Mouse (Mus musculus): ENCODE data around the gene Kir3dl2. TPM values are rescaled to one million over a fixed set of nuclear protein-coding genes. Genes with fewer than 3 reads are reported as not detected.
A peak's percentile ranks its signal among the peaks of the same experiment; 100 is the strongest.
"Not testable (repeated sequence)": the region's sequence is repeated elsewhere in the genome, so short reads cannot be mapped to it uniquely, and the experiment has no call there.

The Kir3dl2 gene
- not detected in 2 replicates for polyA plus RNA-seq (2015; fragmentation: Nextera tagmentation; extraction: Ambion mirVana)

- H3K9ac ChIP-seq; H3K27ac ChIP-seq; H3K36me3 ChIP-seq; H3K9me3 ChIP-seq; H3K4me1 ChIP-seq; H3K4me3 ChIP-seq; H3K4me2 ChIP-seq; H3K27me3 ChIP-seq; ATAC-seq (ENCODE audit: insufficient number of reproducible peaks, insufficient read depth, low FRiP score, low TSS enrichment, low read depth): not testable (repeated sequence)
- WGBS: 73% methylated on average over 1 of the region's 1 CpGs
Observed at GRCm38 (mm10) chrX:136543956-136544355, at the start of gene Kir3dl2. Kir3dl2 (minus strand) TSS chrX:136544056.

GRCm38 (mm10) chrX:136590897-136591257, 47.0 kb upstream of the Kir3dl2 start:
- no peak for ATAC-seq (ENCODE audit: insufficient number of reproducible peaks, insufficient read depth, low FRiP score, low TSS enrichment, low read depth)
- Histone ChIP-seq H3K36me3 (no peaks in the 10 kb centered on the region), H3K9me3 (no peaks in the 10 kb centered on the region), H3K27ac (no peak overlapping the region), H3K4me1 (no peaks in the 10 kb centered on the region), H3K9ac (no peak overlapping the region), H3K27me3 (0 out of 2 replicates have a peak, but pooled peaks cover 4% of the 10 kb centered on the region), H3K4me2 (peak overlapping the region; percentile 35), H3K4me3 (no peak overlapping the region)
- 47% methylated on average over 2 of the region's 2 CpGs for WGBS

GRCm38 (mm10) chrX:136590199-136590896, 46.5 kb upstream of the Kir3dl2 start, which contains the start of gene Tceal3:
Tceal3 (plus strand) TSS chrX:136590842.
- H3K36me3 ChIP-seq: no peaks in the 10 kb centered on the region
- WGBS: 49% methylated on average over 12 of the region's 12 CpGs
- no peak within 1 kb of the TSS for H3K9ac ChIP-seq
- no peak within 1 kb of the TSS for H3K4me3 ChIP-seq
- H3K4me2 ChIP-seq: peak within 1 kb of the TSS; percentile 35
- no peak within 1 kb of the TSS for H3K27ac ChIP-seq
- H3K4me1 ChIP-seq: no peaks in the 10 kb centered on the region
- H3K9me3 ChIP-seq: no peaks in the 10 kb centered on the region
- ATAC-seq (ENCODE audit: insufficient number of reproducible peaks, insufficient read depth, low FRiP score, low TSS enrichment, low read depth): no peak
- 0 out of 2 replicates have a peak, but pooled peaks cover 4% of the 10 kb centered on the region for H3K27me3 ChIP-seq

- no peak overlapping the region for H3K4me3 ChIP-seq
- no peak overlapping the region for H3K9ac ChIP-seq
- H3K4me1 ChIP-seq: no peaks in the 10 kb centered on the region
- no peak overlapping the region for H3K4me2 ChIP-seq
- H3K27ac ChIP-seq: no peak overlapping the region
- H3K27me3 ChIP-seq: no peaks in the 10 kb centered on the region
- no peaks in the 10 kb centered on the region for H3K36me3 ChIP-seq
- WGBS: 88% methylated on average over 1 of the region's 1 CpGs
- H3K9me3 ChIP-seq: no peaks in the 10 kb centered on the region
- ATAC-seq (ENCODE audit: insufficient number of reproducible peaks, insufficient read depth, low FRiP score, low TSS enrichment, low read depth): no peak
Observed at GRCm38 (mm10) chrX:136584617-136585016, 40.8 kb upstream of the Kir3dl2 start.

GRCm38 (mm10) chrX:136569094-136569493, 25.2 kb upstream of the Kir3dl2 start:
- H3K4me1 ChIP-seq; H3K9me3 ChIP-seq; ATAC-seq (ENCODE audit: insufficient number of reproducible peaks, insufficient read depth, low FRiP score, low TSS enrichment, low read depth); H3K9ac ChIP-seq; H3K36me3 ChIP-seq; H3K27ac ChIP-seq; H3K4me3 ChIP-seq; H3K27me3 ChIP-seq; H3K4me2 ChIP-seq: not testable (repeated sequence)
- whole genome bisulfite sequencing: 91% methylated on average over 9 of the region's 9 CpGs

- not testable (repeated sequence) for H3K27ac ChIP-seq; H3K27me3 ChIP-seq; ATAC-seq (ENCODE audit: insufficient number of reproducible peaks, insufficient read depth, low FRiP score, low TSS enrichment, low read depth); H3K4me1 ChIP-seq; H3K9me3 ChIP-seq; H3K36me3 ChIP-seq; H3K4me2 ChIP-seq; H3K9ac ChIP-seq; H3K4me3 ChIP-seq
- 77% methylated on average over 4 of the region's 4 CpGs for WGBS
Observed at GRCm38 (mm10) chrX:136517699-136518098, 26.2 kb downstream of the Kir3dl2 start, which contains the start of gene Kir3dl1. Kir3dl1 (plus strand) TSS chrX:136517999.

Other genes starting within 250 kb of the Kir3dl2 start
- not detected in 2 replicates for gene Kir3dl1, start 26.1 kb downstream of the Kir3dl2 start, polyA plus RNA-seq (2015; fragmentation: Nextera tagmentation; extraction: Ambion mirVana)
- 26.1 and 32.9 TPM in 2 replicates for gene Tceal3, start 46.8 kb upstream of the Kir3dl2 start, polyA plus RNA-seq (2015; fragmentation: Nextera tagmentation; extraction: Ambion mirVana)
- 11.9 and 13.2 TPM in 2 replicates for gene Tceal1, start 163.9 kb upstream of the Kir3dl2 start, polyA plus RNA-seq (2015; fragmentation: Nextera tagmentation; extraction: Ambion mirVana)
- gene Morf4l2, start 199.6 kb upstream of the Kir3dl2 start, polyA plus RNA-seq (2015; fragmentation: Nextera tagmentation; extraction: Ambion mirVana): 603 and 642 TPM in 2 replicates
- gene Glra4, start 236.1 kb upstream of the Kir3dl2 start, polyA plus RNA-seq (2015; fragmentation: Nextera tagmentation; extraction: Ambion mirVana): not detected in 2 replicates